Mouse (Mus musculus) erythroblast, embryonic 14.5 days (primary cell): Measurements from ENCODE around the gene Cd44. TPM values are rescaled to one million over a fixed set of nuclear protein-coding genes. Genes with fewer than 3 reads are reported as not detected.

Experiments used
- H3K27me3 ChIP-seq: 2 replicates; pipeline ENCODE4 v1.6.1; 2012; ENCODE audit warnings: inconsistent platforms; ENCODE audit not compliant: control insufficient read depth
- H3K36me3 ChIP-seq: 2 replicates; pipeline ENCODE4 v1.6.1; 2012; ENCODE audit warnings: mild to moderate bottlenecking, inconsistent platforms; ENCODE audit not compliant: control insufficient read depth
- H3K4me1 ChIP-seq: 2 replicates; pipeline ENCODE4 v1.6.1; 2012; ENCODE audit warnings: inconsistent platforms; ENCODE audit not compliant: control insufficient read depth
- H3K4me3 ChIP-seq: replicated peaks from 2 replicates; pipeline ENCODE3; 2012; ENCODE audit warnings: moderate library complexity, mild to moderate bottlenecking, inconsistent platforms
- H3K9me3 ChIP-seq: 2 replicates; pipeline ENCODE4 v1.6.1; 2012; ENCODE audit warnings: low read length, inconsistent platforms, mixed read lengths; ENCODE audit not compliant: control insufficient read depth
- GATA1 ChIP-seq: IDR thresholded peaks from 2 replicates; pipeline ENCODE4 v1.6.1; 2012; ENCODE audit warnings: low read length, inconsistent platforms, mixed read lengths
- TAL1 ChIP-seq: IDR thresholded peaks from 3 replicates; pipeline ENCODE4 v1.6.1; 2012; ENCODE audit warnings: low read length, inconsistent platforms, mixed read lengths
- polyA plus RNA-seq: library from polyadenylated mRNA; stranded (reverse); fragments of >175 nt; gene quantifications from 2 replicates; pipeline ENCODE4 v1.2.3, GENCODE M21; 2012

Cd44 gene
- polyA plus RNA-seq, 1 experiment: 0.08 TPM

- Histone ChIP-seq H3K36me3 (no peaks in the 10 kb centered on the region), H3K27me3 (no peaks in the 10 kb centered on the region), H3K4me1 (peaks cover 53% of the 10 kb centered on the region), H3K9me3 (no peaks in the 10 kb centered on the region), H3K4me3 (peak overlapping the region; percentile 80)
- TF ChIP-seq GATA1 (no peak), TAL1 (no peak)
These were observed 1.2 kb downstream of the Cd44 start for GRCm38 (mm10) chr2:102900230-102900721.

GRCm38 (mm10) chr2:102899238-102899637, 2.2 kb downstream of the Cd44 start:
- no peak for TF ChIP-seq GATA1
- no peak for TF ChIP-seq TAL1
- H3K27me3 ChIP-seq: no peaks in the 10 kb centered on the region
- peaks cover 60% of the 10 kb centered on the region for H3K4me1 ChIP-seq
- H3K4me3 ChIP-seq: peak overlapping the region; percentile 80
- peaks cover 2% of the 10 kb centered on the region; the same call in 1 of the 2 replicates for H3K36me3 ChIP-seq
- no peaks in the 10 kb centered on the region for H3K9me3 ChIP-seq

- TF ChIP-seq TAL1 (no peak), GATA1 (no peak)
- no peaks in the 10 kb centered on the region for H3K27me3 ChIP-seq
- H3K36me3 ChIP-seq: peaks cover 2% of the 10 kb centered on the region; the same call in 1 of the 2 replicates
These were observed 2.9 kb downstream of the Cd44 start for GRCm38 (mm10) chr2:102898585-102898984.

GRCm38 (mm10) chr2:102896154-102896553, 5.3 kb downstream of the Cd44 start:
- Histone ChIP-seq H3K4me1 (peaks cover 49% of the 10 kb centered on the region), H3K4me3 (no peak overlapping the region), H3K36me3 (peaks cover 2% of the 10 kb centered on the region; the same call in 1 of the 2 replicates), H3K9me3 (no peaks in the 10 kb centered on the region), H3K27me3 (no peaks in the 10 kb centered on the region)
- TF ChIP-seq GATA1 (no peak), TAL1 (no peak)

More at GRCm38 (mm10) chr2:102898585-102898984, 2.9 kb downstream of the Cd44 start:
- H3K4me3 ChIP-seq: no peak overlapping the region
- H3K4me1 ChIP-seq: peaks cover 60% of the 10 kb centered on the region
- no peaks in the 10 kb centered on the region for H3K9me3 ChIP-seq

- peaks cover 41% of the 10 kb centered on the region for H3K4me1 ChIP-seq
- no peak overlapping the region for H3K4me3 ChIP-seq
- no peaks in the 10 kb centered on the region for H3K27me3 ChIP-seq
- peaks cover 2% of the 10 kb centered on the region; the same call in 1 of the 2 replicates for H3K36me3 ChIP-seq
- TF ChIP-seq TAL1 (no peak), GATA1 (no peak)
- no peaks in the 10 kb centered on the region for H3K9me3 ChIP-seq
These were observed 6.3 kb downstream of the Cd44 start for GRCm38 (mm10) chr2:102895197-102895596.

- Histone ChIP-seq H3K4me3 (no peak overlapping the region), H3K27me3 (no peaks in the 10 kb centered on the region), H3K36me3 (peaks cover 2% of the 10 kb centered on the region; the same call in 1 of the 2 replicates), H3K9me3 (no peaks in the 10 kb centered on the region), H3K4me1 (peaks cover 37% of the 10 kb centered on the region)
- TF ChIP-seq TAL1 (no peak), GATA1 (no peak)
These were observed 6.7 kb downstream of the Cd44 start for GRCm38 (mm10) chr2:102894785-102895184.

GRCm38 (mm10) chr2:102888688-102889225, 12.7 kb downstream of the Cd44 start:
- TF ChIP-seq GATA1 (no peak), TAL1 (no peak)
- no peak overlapping the region for H3K4me3 ChIP-seq
- H3K9me3 ChIP-seq: no peaks in the 10 kb centered on the region
- H3K4me1 ChIP-seq: peaks cover 13% of the 10 kb centered on the region
- no peaks in the 10 kb centered on the region; the same call in 1 of the 2 replicates for H3K36me3 ChIP-seq
- H3K27me3 ChIP-seq: no peaks in the 10 kb centered on the region

GRCm38 (mm10) chr2:102887137-102887536, 14.3 kb downstream of the Cd44 start:
- Histone ChIP-seq H3K4me3 (no peak overlapping the region), H3K27me3 (no peaks in the 10 kb centered on the region), H3K4me1 (peaks cover 14% of the 10 kb centered on the region), H3K9me3 (no peaks in the 10 kb centered on the region), H3K36me3 (no peaks in the 10 kb centered on the region; the same call in 1 of the 2 replicates)
- no peak for TF ChIP-seq TAL1
- TF ChIP-seq GATA1: no peak

GRCm38 (mm10) chr2:102886306-102886935, 15.0 kb downstream of the Cd44 start:
- peaks cover 20% of the 10 kb centered on the region for H3K4me1 ChIP-seq
- no peak overlapping the region for H3K4me3 ChIP-seq
- TF ChIP-seq TAL1: no peak
- TF ChIP-seq GATA1: no peak
- no peaks in the 10 kb centered on the region for H3K27me3 ChIP-seq
- no peaks in the 10 kb centered on the region; the same call in 1 of the 2 replicates for H3K36me3 ChIP-seq
- no peaks in the 10 kb centered on the region for H3K9me3 ChIP-seq
